Mouse (Mus musculus) liver, adult 2 months (tissue): ENCODE data around the gene Cbr1. TPM values are rescaled to one million over a fixed set of nuclear protein-coding genes. Genes with fewer than 3 reads are reported as not detected.
"Not testable (repeated sequence)": the region's sequence is repeated elsewhere in the genome, so short reads cannot be mapped to it uniquely, and the experiment has no call there.

ENCODE experiments used
- DNase-seq: peaks from one replicate; pipeline ENCODE4 v3.0.0-alpha.2; 2011; ENCODE audit warnings: low read depth, low spot score; ENCODE audit errors: extremely low read depth
- H3K27ac ChIP-seq: fragments of 200-500 bp; replicated peaks from 2 replicates; pipeline ENCODE4 v1.5.1; 2012; ENCODE audit warnings: low read depth, mild to moderate bottlenecking, control low read depth, inconsistent platforms, low read length; ENCODE audit not compliant: insufficient read depth
- H3K27me3 ChIP-seq: fragments of 200-500 bp; 2 replicates; pipeline ENCODE4 v1.6.1; 2012; ENCODE audit warnings: mild to moderate bottlenecking, moderate library complexity, low read length, inconsistent platforms; ENCODE audit not compliant: control insufficient read depth, insufficient read depth
- H3K36me3 ChIP-seq: fragments of 200-500 bp; 2 replicates; pipeline ENCODE4 v1.6.1; 2012; ENCODE audit warnings: low read length, inconsistent platforms; ENCODE audit not compliant: control insufficient read depth, insufficient read depth
- H3K4me1 ChIP-seq: fragments of 200-500 bp; 2 replicates; pipeline ENCODE4 v1.6.1; 2011; ENCODE audit warnings: low read length; ENCODE audit not compliant: control insufficient read depth, insufficient read depth
- H3K4me3 ChIP-seq: fragments of 200-500 bp; 2 replicates; pipeline ENCODE4 v1.5.1; 2011; ENCODE audit warnings: low read depth, mild to moderate bottlenecking, control low read depth, low read length, moderate library complexity; ENCODE audit not compliant: insufficient read depth
- H3K79me2 ChIP-seq: fragments of 200-500 bp; 2 replicates; pipeline ENCODE4 v1.6.1; 2012; ENCODE audit warnings: inconsistent platforms, mild to moderate bottlenecking, low read length, moderate library complexity; ENCODE audit not compliant: control insufficient read depth, insufficient read depth
- H3K9ac ChIP-seq: fragments of 200-500 bp; 2 replicates; pipeline ENCODE4 v1.6.1; 2012; ENCODE audit warnings: low read depth, mild to moderate bottlenecking, control low read depth, inconsistent platforms, low read length
- CTCF ChIP-seq: fragments of 200-500 bp; IDR thresholded peaks from 2 replicates; pipeline ENCODE4 v1.5.1; 2011; ENCODE audit warnings: low read depth, low read length, control low read depth
- POLR2A ChIP-seq: fragments of 200-500 bp; IDR thresholded peaks from 2 replicates; pipeline ENCODE4 v1.6.1; 2011; ENCODE audit warnings: low read length, control low read depth; ENCODE audit not compliant: insufficient read depth; ENCODE audit errors: extremely low read depth
- WGBS: fragments of 180-500 bp; shearing (Covaris S2); methylation state at CpG from one replicate; pipeline ENCODE4 v1.1.7; 2018; 5-methylcytosine and 5-hydroxymethylcytosine counted together
- polyA plus RNA-seq: library from polyadenylated mRNA; depleted of rRNA; stranded (reverse); fragments of >200 nt; gene quantifications from 2 replicates; pipeline ENCODE4 v1.2.3, GENCODE M21; 2012
- total RNA-seq: library from RNA; depleted of rRNA; stranded (reverse); fragments of >200 nt; gene quantifications from 2 replicates; pipeline ENCODE4 v1.2.3, GENCODE M21; 2014

The Cbr1 gene
- total and polyA plus RNA-seq, 2 experiments: 126 to 194 TPM

- Histone ChIP-seq H3K27me3 (no peaks in the 10 kb centered on the region), H3K9ac (no peak overlapping the region), H3K36me3 (peaks cover 13% of the 10 kb centered on the region), H3K27ac (0 out of 2 replicates have a peak overlapping the region, but pooled peaks have one; percentile 28), H3K4me3 (no peak overlapping the region), H3K79me2 (no peaks in the 10 kb centered on the region), H3K4me1 (peaks cover 20% of the 10 kb centered on the region)
- over 99% methylated on average over 4 of the region's 4 CpGs for WGBS
- DNase-seq: no peak
- TF ChIP-seq CTCF (no peak), POLR2A (no peak)
Observed at GRCm38 (mm10) chr16:93609796-93610195, 4.1 kb downstream of the Cbr1 start.

GRCm38 (mm10) chr16:93610961-93611360 is 5.3 kb downstream of the Cbr1 start:
- TF ChIP-seq POLR2A: no peak
- no peak for TF ChIP-seq CTCF
- H3K36me3 ChIP-seq: peaks cover 13% of the 10 kb centered on the region
- no peak overlapping the region for H3K4me3 ChIP-seq
- H3K27ac ChIP-seq: no peak overlapping the region
- 46% methylated on average over 4 of the region's 4 CpGs for WGBS
- peak; percentile 80 for DNase-seq
- H3K9ac ChIP-seq: no peak overlapping the region
- no peaks in the 10 kb centered on the region for H3K27me3 ChIP-seq
- H3K4me1 ChIP-seq: peaks cover 15% of the 10 kb centered on the region
- H3K79me2 ChIP-seq: no peaks in the 10 kb centered on the region

GRCm38 (mm10) chr16:93615118-93615870 is 9.6 kb downstream of the Cbr1 start:
- Histone ChIP-seq H3K27ac (no peak overlapping the region), H3K4me3 (no peak overlapping the region), H3K9ac (no peak overlapping the region), H3K4me1 (peaks cover 4% of the 10 kb centered on the region), H3K36me3 (peaks cover 4% of the 10 kb centered on the region), H3K79me2 (no peaks in the 10 kb centered on the region), H3K27me3 (no peaks in the 10 kb centered on the region)
- WGBS: 15% methylated on average over 5 of the region's 5 CpGs
- no peak for TF ChIP-seq POLR2A
- TF ChIP-seq CTCF: peak; percentile 83
- DNase-seq: peak; percentile 53

GRCm38 (mm10) chr16:93623759-93624158 is 18.1 kb downstream of the Cbr1 start:
- H3K36me3 ChIP-seq, H3K79me2 ChIP-seq, DNase-seq, H3K27ac ChIP-seq, H3K4me1 ChIP-seq, H3K4me3 ChIP-seq, H3K27me3 ChIP-seq, H3K9ac ChIP-seq: not testable (repeated sequence)
- WGBS: 89% methylated on average over 4 of the region's 4 CpGs

GRCm38 (mm10) chr16:93624671-93625070 is 19.0 kb downstream of the Cbr1 start:
- TF ChIP-seq POLR2A: no peak
- TF ChIP-seq CTCF: no peak
- no peaks in the 10 kb centered on the region for H3K27me3 ChIP-seq

GRCm38 (mm10) chr16:93626745-93627144 is 21.1 kb downstream of the Cbr1 start:
- 0% methylated on average over 1 of the region's 1 CpGs for WGBS
- Histone ChIP-seq H3K36me3 (no peaks in the 10 kb centered on the region), H3K9ac (no peak overlapping the region), H3K27ac (no peak overlapping the region), H3K4me1 (no peaks in the 10 kb centered on the region), H3K4me3 (no peak overlapping the region), H3K27me3 (no peaks in the 10 kb centered on the region), H3K79me2 (no peaks in the 10 kb centered on the region)
- DNase-seq: peak; percentile 28
- peak; percentile 70 for TF ChIP-seq CTCF
- TF ChIP-seq POLR2A: no peak

More at GRCm38 (mm10) chr16:93624671-93625070, 19.0 kb downstream of the Cbr1 start:
- no peaks in the 10 kb centered on the region for H3K36me3 ChIP-seq
- 87% methylated on average over 4 of the region's 4 CpGs for WGBS
- H3K79me2 ChIP-seq: no peaks in the 10 kb centered on the region
- H3K4me1 ChIP-seq: no peaks in the 10 kb centered on the region
- DNase-seq: no peak
- no peak overlapping the region for H3K27ac ChIP-seq
- H3K4me3 ChIP-seq: no peak overlapping the region
- H3K9ac ChIP-seq: no peak overlapping the region
